Mouse (Mus musculus): Measurements from ENCODE around the gene Birc7. TPM values are rescaled to one million over a fixed set of nuclear protein-coding genes. Genes with fewer than 3 reads are reported as not detected.

Gene Birc7
- polyA plus RNA-seq, 1 experiment from 2014 or later = 0.51 TPM

DNA sequence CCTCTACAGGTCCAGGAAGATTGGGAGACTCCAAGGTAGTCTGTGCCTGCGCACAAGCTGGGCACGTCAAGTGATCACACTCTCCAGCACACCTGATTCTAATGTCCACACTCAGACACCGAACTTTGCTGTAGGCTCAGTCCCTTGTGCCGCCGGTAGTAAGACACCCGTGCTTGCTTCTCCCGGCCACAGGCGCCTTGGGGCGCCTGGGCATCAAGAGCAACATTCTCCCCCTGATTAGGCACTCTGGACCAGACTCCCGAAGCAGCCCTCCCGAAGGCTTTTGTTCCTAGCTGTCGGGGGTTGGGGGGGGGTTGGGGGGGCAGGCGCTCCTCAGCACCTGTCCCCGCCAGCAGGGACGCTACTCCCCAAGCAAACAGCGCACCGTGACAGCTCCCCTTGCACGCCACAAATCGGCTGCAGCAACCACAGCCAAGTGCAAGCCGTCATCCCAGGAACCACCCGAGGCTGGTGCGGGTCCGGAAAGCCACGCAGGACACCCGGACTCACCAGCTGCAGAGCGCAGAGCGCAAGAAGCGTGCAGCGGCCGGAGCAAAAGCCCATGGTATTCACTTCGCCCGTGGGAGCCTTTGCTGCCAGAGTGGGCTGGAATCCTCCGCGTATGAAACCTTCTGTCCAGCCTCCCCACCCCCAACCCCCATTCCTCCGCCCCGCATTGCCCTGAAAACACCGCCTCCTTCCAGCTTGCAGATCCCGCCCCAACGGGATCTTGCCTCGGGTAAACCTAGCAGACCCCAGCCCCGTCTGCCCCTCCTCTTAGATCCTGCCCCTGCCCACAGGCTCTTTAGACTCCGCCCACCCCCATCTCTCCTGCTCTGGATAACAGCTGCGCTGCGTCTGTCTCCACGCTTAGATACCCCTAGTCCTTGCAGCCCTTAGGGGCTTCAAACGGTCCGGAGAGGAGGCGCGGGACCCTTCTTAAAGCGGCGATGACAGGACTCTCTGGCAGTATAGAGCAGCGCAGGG, 25.5 kb downstream of the Birc7 start, which contains the start of gene Nkain4:
TSS of gene Nkain4 (minus strand) at position 639 of the 987 bp plus-strand sequence.
- H3K4me3 ChIP-seq (ENCODE audit: low read depth, low read length) = peak within 1 kb of the TSS; percentile 60
- peak within 1 kb of the TSS; percentile 76 for H3K4me2 ChIP-seq
- 0 out of 2 replicates have a peak, but pooled peaks cover 7% of the 10 kb centered on the region for H3K4me1 ChIP-seq (ENCODE audit: insufficient read depth)
- DNase-seq (peak; percentile 97), ATAC-seq (ENCODE audit: insufficient read depth) (peak; percentile 95)
- TF ChIP-seq CTCF (IDR thresholded peaks at IDR 0.05; ENCODE audit: low read depth) = peak; percentile 34; the same call in 1 of the 2 replicates
- peak within 1 kb of the TSS; percentile 89 for H3K27ac ChIP-seq (ENCODE audit: low read depth)
- H3K27me3 ChIP-seq (ENCODE audit: insufficient read depth, low read length) = peaks cover 8% of the 10 kb centered on the region; the same call in 1 of the 2 replicates
- H3K9ac ChIP-seq = peak within 1 kb of the TSS; percentile 63
- under 1% methylated on average over 52 of the region's 52 CpGs for WGBS
- no peaks in the 10 kb centered on the region for H3K36me3 ChIP-seq (ENCODE audit: insufficient read depth)
- H3K9me3 ChIP-seq (ENCODE audit: low read depth, low read length) = no peaks in the 10 kb centered on the region

DNA sequence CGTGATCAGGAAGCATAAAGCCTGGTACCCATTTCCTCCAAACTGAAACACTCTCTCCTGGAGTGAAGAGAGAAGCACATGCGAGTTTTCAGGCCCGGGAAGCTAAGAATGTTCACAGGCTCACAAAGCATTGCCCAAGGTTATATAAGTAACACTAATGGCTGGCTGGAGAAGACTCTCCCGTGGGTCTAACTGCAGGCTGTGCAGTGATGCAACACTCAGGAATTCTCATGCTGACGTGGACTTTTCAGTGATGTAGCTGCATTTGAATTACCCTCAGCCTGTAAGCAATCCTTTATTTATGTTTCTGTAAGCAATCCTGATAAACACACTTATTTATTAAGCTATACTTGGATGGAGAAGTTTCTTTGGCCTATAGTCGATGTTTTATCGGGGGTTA, 30.8 kb downstream of the Birc7 start:
- Histone ChIP-seq H3K36me3 (ENCODE audit: insufficient read depth) (no peaks in the 10 kb centered on the region), H3K9me3 (ENCODE audit: low read depth, low read length) (no peaks in the 10 kb centered on the region), H3K4me2 (no peak overlapping the region), H3K27ac (ENCODE audit: low read depth) (peak overlapping the region; percentile 74), H3K9ac (no peak overlapping the region), H3K4me3 (ENCODE audit: low read depth, low read length) (no peak overlapping the region), H3K27me3 (ENCODE audit: insufficient read depth, low read length) (peaks cover 8% of the 10 kb centered on the region; the same call in 1 of the 2 replicates), H3K4me1 (ENCODE audit: insufficient read depth) (0 out of 2 replicates have a peak, but pooled peaks cover 4% of the 10 kb centered on the region)
- no peak for TF ChIP-seq CTCF (IDR thresholded peaks at IDR 0.05; ENCODE audit: low read depth)
- ATAC-seq (ENCODE audit: insufficient read depth) (no peak), DNase-seq (peak; percentile 68)
- WGBS = 50% methylated on average over 7 of the region's 7 CpGs

DNA sequence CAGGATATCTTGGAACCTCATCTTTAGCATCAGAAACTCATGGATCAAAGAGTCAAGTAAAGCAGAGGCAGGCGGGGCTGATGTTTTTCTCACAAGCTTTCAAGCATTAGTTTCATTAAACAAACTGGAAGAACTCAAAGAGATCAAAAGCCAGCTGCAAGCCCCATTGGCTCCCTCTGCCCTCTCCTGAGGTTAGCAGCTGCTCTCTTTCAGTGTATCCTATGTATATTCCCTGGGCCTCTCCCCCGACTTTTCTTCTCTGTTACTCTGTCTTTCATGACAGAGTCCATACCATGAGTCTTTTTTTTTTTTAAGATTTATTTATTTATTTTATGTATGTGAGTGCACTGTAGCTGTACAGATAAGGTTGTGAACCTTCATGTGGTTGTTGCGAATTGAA, 31.4 kb downstream of the Birc7 start:
- WGBS = 34% methylated on average over 3 of the region's 3 CpGs
- Histone ChIP-seq H3K4me1 (ENCODE audit: insufficient read depth) (0 out of 2 replicates have a peak, but pooled peaks cover 4% of the 10 kb centered on the region), H3K27me3 (ENCODE audit: insufficient read depth, low read length) (peaks cover 5% of the 10 kb centered on the region; the same call in 1 of the 2 replicates), H3K4me3 (ENCODE audit: low read depth, low read length) (no peak overlapping the region), H3K27ac (ENCODE audit: low read depth) (peak overlapping the region; percentile 74), H3K36me3 (ENCODE audit: insufficient read depth) (no peaks in the 10 kb centered on the region), H3K4me2 (no peak overlapping the region), H3K9ac (no peak overlapping the region), H3K9me3 (ENCODE audit: low read depth, low read length) (no peaks in the 10 kb centered on the region)
- no peak for TF ChIP-seq CTCF (IDR thresholded peaks at IDR 0.05; ENCODE audit: low read depth)
- peak; percentile 84 for ATAC-seq (ENCODE audit: insufficient read depth)
- peak; percentile 76 for DNase-seq

DNA sequence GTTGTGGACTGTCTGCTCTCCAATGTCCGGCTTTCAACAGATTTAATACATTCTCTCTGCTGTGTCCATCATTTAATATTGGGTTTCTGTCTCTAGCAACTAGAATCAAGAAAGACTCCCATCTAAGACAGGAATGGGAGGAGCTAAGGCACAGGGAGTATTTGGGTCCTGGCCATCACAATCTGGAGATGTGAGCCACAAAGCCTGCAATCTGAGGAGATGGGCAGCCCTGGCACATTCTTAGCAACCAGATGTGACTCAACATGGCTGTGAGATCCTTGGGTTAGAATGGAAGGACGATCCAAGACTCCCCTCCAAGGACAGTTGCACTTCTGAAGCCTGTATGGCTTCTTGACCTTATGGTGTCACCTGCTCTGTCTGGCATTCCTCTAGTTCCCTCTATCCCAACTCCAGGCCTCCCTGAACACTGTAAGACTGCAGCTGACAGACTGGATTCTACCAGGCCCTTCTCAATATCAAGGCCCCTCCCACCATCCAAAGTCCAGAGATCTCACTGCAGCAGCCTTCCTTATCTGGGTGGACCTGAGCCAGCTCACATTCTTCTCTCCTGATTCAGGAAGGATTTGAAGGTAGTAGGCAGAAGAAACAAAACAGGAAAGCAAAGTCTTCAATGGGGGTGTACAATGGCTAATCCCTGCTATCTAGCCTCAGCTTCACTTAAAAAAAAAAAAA, 33.9 kb downstream of the Birc7 start:
- H3K4me2 ChIP-seq = no peak overlapping the region
- no peaks in the 10 kb centered on the region for H3K9me3 ChIP-seq (ENCODE audit: low read depth, low read length)
- no peak overlapping the region for H3K9ac ChIP-seq
- H3K36me3 ChIP-seq (ENCODE audit: insufficient read depth) = no peaks in the 10 kb centered on the region
- H3K27me3 ChIP-seq (ENCODE audit: insufficient read depth, low read length) = no peaks in the 10 kb centered on the region
- H3K4me3 ChIP-seq (ENCODE audit: low read depth, low read length) = no peak overlapping the region
- no peak for TF ChIP-seq CTCF (IDR thresholded peaks at IDR 0.05; ENCODE audit: low read depth)
- no peak for ATAC-seq (ENCODE audit: insufficient read depth)
- H3K4me1 ChIP-seq (ENCODE audit: insufficient read depth) = no peaks in the 10 kb centered on the region
- peak; percentile 22 for DNase-seq
- 58% methylated on average over 2 of the region's 2 CpGs for WGBS
- H3K27ac ChIP-seq (ENCODE audit: low read depth) = no peak overlapping the region

DNA sequence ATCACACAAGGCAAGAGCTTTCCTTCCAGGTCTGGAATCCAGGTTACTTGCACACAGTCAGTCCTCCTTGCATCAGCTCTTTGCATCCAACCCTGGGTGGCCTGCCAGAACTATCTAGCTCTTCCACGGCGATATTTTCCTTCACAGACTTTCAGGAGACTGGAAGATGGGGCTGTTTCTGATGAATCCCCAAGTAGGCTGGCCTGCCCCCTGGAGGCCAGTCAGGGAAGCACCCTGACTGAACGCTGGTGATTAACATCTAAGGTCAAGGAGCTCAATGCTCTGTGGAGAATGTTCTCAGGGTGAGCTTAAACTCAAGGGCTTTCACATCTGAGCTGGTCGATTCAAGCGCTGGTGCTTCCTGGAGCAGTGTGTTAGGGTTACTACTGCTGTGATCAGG, 35.1 kb downstream of the Birc7 start:
- TF ChIP-seq CTCF (IDR thresholded peaks at IDR 0.05; ENCODE audit: low read depth) = peak; percentile 91
- no peak overlapping the region for H3K4me3 ChIP-seq (ENCODE audit: low read depth, low read length)
- H3K9ac ChIP-seq = no peak overlapping the region
- H3K4me1 ChIP-seq (ENCODE audit: insufficient read depth) = no peaks in the 10 kb centered on the region
- no peak overlapping the region for H3K4me2 ChIP-seq
- H3K9me3 ChIP-seq (ENCODE audit: low read depth, low read length) = no peaks in the 10 kb centered on the region
- no peaks in the 10 kb centered on the region for H3K27me3 ChIP-seq (ENCODE audit: insufficient read depth, low read length)
- DNase-seq (peak; percentile 86), ATAC-seq (ENCODE audit: insufficient read depth) (no peak)
- 0 out of 2 replicates have a peak, but pooled peaks cover 4% of the 10 kb centered on the region for H3K36me3 ChIP-seq (ENCODE audit: insufficient read depth)
- H3K27ac ChIP-seq (ENCODE audit: low read depth) = no peak overlapping the region
- WGBS = 3% methylated on average over 5 of the region's 5 CpGs

DNA sequence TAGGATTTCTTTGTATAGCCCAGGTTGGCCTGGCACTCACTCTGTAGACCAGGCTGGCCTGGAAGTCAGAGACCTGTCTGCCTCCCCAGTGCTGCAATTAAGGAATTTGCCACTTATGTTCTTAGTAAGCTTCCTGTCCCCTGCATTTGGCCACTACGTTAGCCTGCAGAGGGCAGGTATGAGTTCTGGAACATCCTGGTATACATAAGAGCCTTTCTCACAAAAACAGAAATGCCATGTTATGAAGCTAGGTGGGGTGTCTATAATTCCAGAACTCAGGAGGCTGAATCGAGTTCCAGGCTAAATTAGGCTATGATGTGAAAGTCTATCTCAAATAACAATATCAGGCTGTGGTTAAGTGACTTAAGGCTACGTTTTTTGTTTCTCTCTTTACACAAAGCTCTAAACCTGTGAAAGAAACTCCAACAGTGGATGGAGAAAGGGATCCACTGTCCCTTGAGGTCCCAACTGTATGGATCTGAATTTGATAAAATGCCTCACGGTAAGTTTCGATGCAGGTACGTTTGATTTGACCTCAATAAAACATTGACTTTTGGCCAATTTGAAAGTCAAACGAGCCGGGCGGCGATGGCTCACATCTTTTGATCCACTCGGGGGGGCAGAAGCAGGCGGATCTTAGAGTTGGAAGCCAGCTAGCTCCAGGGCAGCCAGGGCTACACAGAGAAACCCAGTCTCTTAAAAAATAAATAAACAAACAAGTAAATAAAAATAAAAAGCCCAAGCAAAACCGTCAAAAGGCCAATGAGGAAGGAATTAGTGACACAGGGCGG, 37.5 kb downstream of the Birc7 start:
- Histone ChIP-seq H3K9ac (peak overlapping the region; percentile 93), H3K27me3 (ENCODE audit: insufficient read depth, low read length) (no peaks in the 10 kb centered on the region), H3K4me3 (ENCODE audit: low read depth, low read length) (peak overlapping the region; percentile 95), H3K4me2 (peak overlapping the region; percentile 75), H3K4me1 (ENCODE audit: insufficient read depth) (no peaks in the 10 kb centered on the region), H3K27ac (ENCODE audit: low read depth) (peak overlapping the region; percentile 84), H3K9me3 (ENCODE audit: low read depth, low read length) (no peaks in the 10 kb centered on the region), H3K36me3 (ENCODE audit: insufficient read depth) (peaks cover 23% of the 10 kb centered on the region)
- DNase-seq = peak; percentile 70
- TF ChIP-seq CTCF (IDR thresholded peaks at IDR 0.05; ENCODE audit: low read depth) = peak; percentile 62
- WGBS = 9% methylated on average over 14 of the region's 14 CpGs
- ATAC-seq (ENCODE audit: insufficient read depth) = no peak

Measured in lung, embryonic 14.5 days (tissue).